ENCODE assay signal across 1 mouse cellular context in genomic region chr9:15365856-15366255, GRCm38 (mm10).
TF ChIP-seq lines count a peak whose summit lies in the region.

No protein-coding gene starts in this region.

TF ChIP-seq in MEL, 35 proteins besides CTCF, POLR2A, EP300 and RAD21 (continued from another document):
- TF ChIP-seq HCFC1 (IDR thresholded peaks at IDR 0.05; ENCODE audit: low read depth, low read length), result no peak
- TF ChIP-seq ELF1 (IDR thresholded peaks at IDR 0.05; ENCODE audit: low read depth, low read length), result peak; percentile 59; the same call in 1 of the 2 replicates
- TF ChIP-seq GABPA (IDR thresholded peaks at IDR 0.05; ENCODE audit: low read depth, low read length), result no peak
- 0 out of 2 replicates have a peak, but pooled peaks have one; percentile 25 for TF ChIP-seq GATA1 (IDR thresholded peaks at IDR 0.05; ENCODE audit: low read depth, low read length)
- TF ChIP-seq SIN3A (IDR thresholded peaks at IDR 0.05; ENCODE audit: low read length), result no peak
- no peak for TF ChIP-seq MAZ (IDR thresholded peaks at IDR 0.05; ENCODE audit: low read depth, low read length)
- no peak for TF ChIP-seq MYB (IDR thresholded peaks at IDR 0.05; ENCODE audit: low read depth, low read length)
- no peak for TF ChIP-seq ZMIZ1 (IDR thresholded peaks at IDR 0.05; ENCODE audit: low read depth, low read length)
- TF ChIP-seq KAT2A (conservative IDR thresholded peaks at IDR 0.05; ENCODE audit: low read depth, low read length), result no peak
- no peak for TF ChIP-seq USF2 (IDR thresholded peaks at IDR 0.05; ENCODE audit: borderline replicate concordance in 1 of 2, insufficient read depth in 1 of 2, low read depth in 1 of 2, low read length in 2 of 2)
- TF ChIP-seq NELFE (IDR thresholded peaks at IDR 0.05; ENCODE audit: low read depth, low read length), result no peak
- no peak for TF ChIP-seq TAL1 (IDR thresholded peaks at IDR 0.05; ENCODE audit: low read length)
- TF ChIP-seq MEF2A (IDR thresholded peaks at IDR 0.05; ENCODE audit: extremely low read depth, insufficient replicate concordance, low read depth, low read length, poor library complexity, severe bottlenecking), result no peak
TF ChIP-seq in MEL: peak in this region for 5.
